Mouse (Mus musculus) forebrain, embryonic 14.5 days (tissue): Measurements from ENCODE around the gene Nol6. TPM values are rescaled to one million over a fixed set of nuclear protein-coding genes. Genes with fewer than 3 reads are reported as not detected.

Experiments used
- ATAC-seq: fragments of 200-750 bp; cut with Nextera tagmentation; 2 replicates; pipeline ENCODE4 v1.8.0; 2017; ENCODE audit warnings: mild to moderate bottlenecking, moderate library complexity
- DNase-seq: peaks from one replicate; pipeline ENCODE4 v3.0.0-alpha.2; 2015; ENCODE audit warnings: low spot score
- H3K27ac ChIP-seq: fragments of 300-500 bp; sonication (generic); 2 replicates; pipeline ENCODE4 v1.5.1; 2014; ENCODE audit warnings: low read depth, mild to moderate bottlenecking, control low read depth, low read length, moderate library complexity
- H3K27me3 ChIP-seq: fragments of 300-500 bp; sonication (generic); replicated peaks from 2 replicates; pipeline ENCODE4 v1.6.1; 2014; ENCODE audit warnings: low read length, control low read depth, mixed read lengths; ENCODE audit not compliant: control insufficient read depth, insufficient read depth
- H3K36me3 ChIP-seq: fragments of 300-500 bp; sonication (generic); 2 replicates; pipeline ENCODE4 v1.6.1; 2014; ENCODE audit warnings: low read length, control low read depth; ENCODE audit not compliant: control insufficient read depth, insufficient read depth
- H3K4me1 ChIP-seq: fragments of 300-500 bp; sonication (generic); 2 replicates; pipeline ENCODE4 v1.6.1; 2014; ENCODE audit warnings: antibody characterized with exemption, low read length, control low read depth; ENCODE audit not compliant: control insufficient read depth, insufficient read depth
- H3K4me2 ChIP-seq: fragments of 300-500 bp; sonication (generic); 2 replicates; pipeline ENCODE4 v1.6.1; 2014; ENCODE audit warnings: mild to moderate bottlenecking, control low read depth, low read length
- H3K4me3 ChIP-seq: fragments of 300-500 bp; sonication (generic); 2 replicates; pipeline ENCODE4 v1.5.1; 2014; ENCODE audit warnings: low read depth, low read length, control low read depth
- H3K9ac ChIP-seq: fragments of 300-500 bp; sonication (generic); 2 replicates; pipeline ENCODE4 v1.6.1; 2014; ENCODE audit warnings: mild to moderate bottlenecking, low read length, control low read depth, moderate library complexity
- H3K9me3 ChIP-seq: fragments of 300-500 bp; sonication (generic); replicated peaks from 2 replicates; pipeline ENCODE4 v1.6.1; 2016; ENCODE audit warnings: low read length, control low read depth, mixed read lengths; ENCODE audit not compliant: control insufficient read depth
- WGBS: fragments of 180-500 bp; shearing (Covaris S2); extraction: QIAGEN DNeasy Blood & Tissue Kit; methylation state at CpG from one replicate; pipeline ENCODE4 v1.1.7; 2014; 5-methylcytosine and 5-hydroxymethylcytosine counted together
- polyA plus RNA-seq: library from polyadenylated mRNA; unstranded; fragments of >200 nt; fragmentation: Nextera tagmentation; extraction: Ambion mirVana; gene quantifications from 2 replicates; pipeline ENCODE4 v1.2.1, GENCODE M21; 2014

Nol6 gene
- polyA plus RNA-seq, 1 experiment from 2014 or later = 23.8 TPM

DNA sequence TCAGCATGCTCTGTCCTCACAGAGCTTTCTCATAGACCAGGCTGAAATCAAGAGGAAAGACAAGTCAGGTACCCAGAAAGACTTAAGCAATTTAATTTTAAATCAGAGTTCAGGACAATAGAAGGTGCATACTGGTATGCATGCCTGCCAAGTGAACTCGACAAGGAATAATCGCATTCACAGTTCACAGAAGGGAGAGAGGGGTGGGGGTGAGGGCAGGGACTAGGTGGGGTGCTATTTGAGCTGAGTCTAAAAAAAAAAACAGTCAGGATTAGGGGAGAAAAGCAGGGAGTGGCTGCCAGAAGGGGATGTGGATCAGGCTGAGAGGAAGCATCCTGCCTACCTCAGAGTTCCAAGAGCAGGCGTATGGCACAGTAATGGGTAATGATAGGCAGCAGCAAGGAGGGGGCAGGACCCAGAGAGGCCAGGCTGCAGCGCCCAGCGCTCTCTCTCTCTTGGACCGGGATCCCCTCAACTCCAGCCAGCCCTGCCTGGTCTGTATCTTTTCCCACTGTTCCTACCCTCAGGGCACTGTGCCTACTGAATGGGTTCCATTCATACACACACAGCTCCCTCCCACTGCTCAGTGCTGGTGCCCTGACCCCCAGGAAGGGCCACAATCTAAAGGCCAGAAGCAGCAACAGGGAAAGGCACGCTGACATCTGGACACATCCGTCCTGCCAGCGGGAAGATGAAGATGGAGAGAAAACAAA is 9.7 kb downstream of the Nol6 start:
- ATAC-seq (no peak), DNase-seq (no peak)
- H3K4me3 ChIP-seq = no peak overlapping the region
- H3K27ac ChIP-seq = no peak overlapping the region
- no peaks in the 10 kb centered on the region for H3K9me3 ChIP-seq
- H3K4me2 ChIP-seq = no peak overlapping the region
- H3K9ac ChIP-seq = no peak overlapping the region
- no peaks in the 10 kb centered on the region for H3K4me1 ChIP-seq
- peaks cover 56% of the 10 kb centered on the region for H3K36me3 ChIP-seq
- H3K27me3 ChIP-seq = no peaks in the 10 kb centered on the region
- WGBS = 83% methylated on average over 9 of the region's 9 CpGs

DNA sequence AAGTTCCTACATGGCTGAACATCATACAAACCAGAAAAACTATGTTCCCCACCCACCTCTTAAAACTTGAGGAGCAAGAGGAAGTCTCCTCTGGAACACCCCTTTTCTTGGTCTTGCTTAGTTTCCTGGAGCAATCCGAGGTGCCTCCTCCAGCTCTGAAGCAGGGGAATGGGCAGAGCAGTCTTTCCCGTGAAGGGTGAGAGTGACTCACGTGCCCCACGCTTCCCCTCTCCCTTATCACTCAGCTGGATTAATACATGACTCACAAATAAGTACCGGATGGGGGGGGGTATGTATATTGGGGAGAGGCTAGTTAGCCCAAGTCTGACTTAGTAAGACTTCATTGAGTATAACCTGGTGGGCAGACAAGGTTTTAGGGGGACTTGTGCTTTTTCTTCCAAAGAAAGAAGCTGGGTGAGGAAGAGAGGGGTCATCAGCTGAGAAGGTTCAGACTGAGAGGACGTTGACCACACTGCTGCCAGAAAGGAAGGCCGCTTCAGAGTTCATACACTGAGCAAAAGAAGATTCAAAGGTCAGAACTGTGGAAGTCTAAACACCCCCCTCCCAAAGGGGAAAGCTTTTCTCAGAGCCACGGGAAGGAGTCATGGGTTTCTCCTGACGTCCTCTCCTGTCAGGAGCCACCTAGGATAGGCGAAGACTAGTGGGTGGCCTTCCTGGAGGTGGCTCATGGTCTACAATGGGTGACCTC is 15.4 kb downstream of the Nol6 start:
- H3K27ac ChIP-seq = no peak overlapping the region
- no peak overlapping the region for H3K9ac ChIP-seq
- no peaks in the 10 kb centered on the region for H3K9me3 ChIP-seq
- H3K4me1 ChIP-seq = peaks cover 6% of the 10 kb centered on the region; the same call in 1 of the 2 replicates
- no peak overlapping the region for H3K4me2 ChIP-seq
- no peak for DNase-seq
- no peak for ATAC-seq
- 89% methylated on average over 10 of the region's 10 CpGs for WGBS
- H3K4me3 ChIP-seq = no peak overlapping the region
- no peaks in the 10 kb centered on the region for H3K27me3 ChIP-seq
- peaks cover under 1% of the 10 kb centered on the region for H3K36me3 ChIP-seq

DNA sequence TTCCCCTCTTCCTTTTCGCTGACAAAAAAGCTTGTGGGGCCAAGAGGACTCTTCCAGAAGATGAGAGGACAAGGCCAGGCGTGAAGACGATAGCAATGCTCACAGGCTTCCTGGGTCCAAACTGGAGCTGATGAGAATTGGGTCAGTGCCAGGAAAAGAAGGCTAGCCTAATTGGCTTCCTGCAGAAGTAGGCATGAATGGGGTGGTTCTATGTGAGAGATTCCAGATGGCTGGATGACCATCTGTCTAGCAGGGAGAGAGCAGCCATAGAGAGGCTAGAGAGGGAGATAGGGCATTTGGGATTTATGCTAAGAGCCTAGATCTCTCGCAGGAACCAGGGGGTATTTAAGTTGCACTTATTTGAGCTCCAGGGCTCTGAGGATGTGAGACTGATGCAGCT is 16.8 kb downstream of the Nol6 start:
- Histone ChIP-seq H3K4me2 (no peak overlapping the region), H3K27ac (no peak overlapping the region), H3K9ac (no peak overlapping the region), H3K9me3 (no peaks in the 10 kb centered on the region), H3K36me3 (no peaks in the 10 kb centered on the region), H3K27me3 (no peaks in the 10 kb centered on the region), H3K4me3 (no peak overlapping the region), H3K4me1 (peaks cover 6% of the 10 kb centered on the region; the same call in 1 of the 2 replicates)
- ATAC-seq (peak; percentile 18; the same call in 1 of the 2 replicates), DNase-seq (peak; percentile 61)
- WGBS = 56% methylated on average over 4 of the region's 4 CpGs

DNA sequence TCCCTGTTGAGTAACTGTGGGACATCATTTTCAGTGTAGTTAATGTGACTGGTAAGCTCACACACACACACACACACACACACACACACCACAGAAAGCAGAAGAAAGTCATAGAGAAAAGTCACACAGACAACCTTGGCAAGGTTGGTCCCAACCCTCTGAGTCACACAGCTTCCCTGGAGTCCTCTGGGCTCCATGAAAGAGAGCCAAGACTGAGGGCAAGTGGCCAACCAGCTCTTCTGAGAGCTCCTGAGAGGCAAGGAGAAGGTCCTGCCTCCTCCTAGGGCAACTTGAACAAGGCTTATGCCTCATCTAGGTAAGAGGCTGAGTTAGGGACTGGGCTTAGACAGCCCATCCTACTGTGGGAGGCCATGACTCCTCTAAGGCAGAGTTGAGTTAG is 21.4 kb downstream of the Nol6 start:
- Histone ChIP-seq H3K36me3 (no peaks in the 10 kb centered on the region), H3K27me3 (peaks cover 4% of the 10 kb centered on the region; the same call in 1 of the 2 replicates), H3K4me2 (no peak overlapping the region), H3K4me3 (no peak overlapping the region), H3K4me1 (peaks cover 11% of the 10 kb centered on the region; the same call in 1 of the 2 replicates), H3K9ac (no peak overlapping the region), H3K9me3 (no peaks in the 10 kb centered on the region), H3K27ac (no peak overlapping the region)
- no peak for DNase-seq
- no peak for ATAC-seq

DNA sequence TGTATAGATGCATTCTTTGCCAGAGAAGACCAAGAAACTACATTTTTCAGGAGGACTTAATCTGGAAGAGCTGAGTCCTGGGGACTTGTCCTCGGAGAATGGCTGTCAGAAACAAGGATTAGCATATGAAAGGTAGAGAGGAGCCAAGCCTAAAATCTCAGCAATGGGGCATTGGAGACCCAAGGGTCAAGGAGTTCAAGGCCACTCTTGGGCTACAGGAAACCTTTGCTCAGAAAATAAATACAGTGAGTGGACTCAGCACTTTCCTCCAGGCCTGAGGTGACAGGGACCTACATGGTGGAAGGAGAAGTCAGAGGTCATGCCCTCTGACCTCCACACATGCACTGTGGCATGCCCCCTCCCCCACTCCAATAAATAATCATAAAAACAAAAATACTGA is 23.3 kb downstream of the Nol6 start:
- DNase-seq = no peak
- 35% methylated on average over 1 of the region's 1 CpGs for WGBS

DNA sequence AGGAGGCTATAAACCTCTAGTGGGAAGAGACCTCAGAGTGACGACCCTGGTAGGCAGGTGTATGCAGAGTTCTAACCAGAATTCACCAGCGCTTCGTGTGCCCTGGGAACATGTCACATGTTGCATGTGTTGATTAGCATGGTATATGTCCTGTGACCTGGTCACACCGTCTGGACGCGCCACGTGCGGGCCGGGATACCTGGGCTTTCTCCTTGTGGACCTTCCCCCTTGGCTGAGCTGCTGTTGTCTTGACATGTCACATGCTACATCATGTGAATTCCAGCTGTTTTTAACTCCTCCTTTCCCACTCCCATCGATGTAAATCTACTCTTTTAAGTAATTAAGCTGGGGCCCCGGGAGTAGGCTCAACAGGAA is 25.7 kb downstream of the Nol6 start:
- Histone ChIP-seq H3K4me3 (peak overlapping the region; percentile 36), H3K27me3 (peaks cover 9% of the 10 kb centered on the region; the same call in 1 of the 2 replicates), H3K9ac (peak overlapping the region; percentile 67; the same call in 1 of the 2 replicates), H3K9me3 (no peaks in the 10 kb centered on the region), H3K36me3 (no peaks in the 10 kb centered on the region), H3K4me2 (peak overlapping the region; percentile 87), H3K4me1 (peaks cover 8% of the 10 kb centered on the region; the same call in 1 of the 2 replicates), H3K27ac (no peak overlapping the region)
- DNase-seq = peak; percentile 10
- 21% methylated on average over 11 of the region's 11 CpGs for WGBS
- peak; percentile 32; the same call in 1 of the 2 replicates for ATAC-seq

More for the DNA sequence above, 23.3 kb downstream of the Nol6 start:
- Histone ChIP-seq H3K9me3 (no peaks in the 10 kb centered on the region), H3K36me3 (no peaks in the 10 kb centered on the region), H3K27me3 (peaks cover 9% of the 10 kb centered on the region; the same call in 1 of the 2 replicates), H3K4me2 (no peak overlapping the region), H3K4me3 (no peak overlapping the region), H3K27ac (no peak overlapping the region), H3K9ac (no peak overlapping the region), H3K4me1 (peaks cover 8% of the 10 kb centered on the region; the same call in 1 of the 2 replicates)
- ATAC-seq = no peak

DNA sequence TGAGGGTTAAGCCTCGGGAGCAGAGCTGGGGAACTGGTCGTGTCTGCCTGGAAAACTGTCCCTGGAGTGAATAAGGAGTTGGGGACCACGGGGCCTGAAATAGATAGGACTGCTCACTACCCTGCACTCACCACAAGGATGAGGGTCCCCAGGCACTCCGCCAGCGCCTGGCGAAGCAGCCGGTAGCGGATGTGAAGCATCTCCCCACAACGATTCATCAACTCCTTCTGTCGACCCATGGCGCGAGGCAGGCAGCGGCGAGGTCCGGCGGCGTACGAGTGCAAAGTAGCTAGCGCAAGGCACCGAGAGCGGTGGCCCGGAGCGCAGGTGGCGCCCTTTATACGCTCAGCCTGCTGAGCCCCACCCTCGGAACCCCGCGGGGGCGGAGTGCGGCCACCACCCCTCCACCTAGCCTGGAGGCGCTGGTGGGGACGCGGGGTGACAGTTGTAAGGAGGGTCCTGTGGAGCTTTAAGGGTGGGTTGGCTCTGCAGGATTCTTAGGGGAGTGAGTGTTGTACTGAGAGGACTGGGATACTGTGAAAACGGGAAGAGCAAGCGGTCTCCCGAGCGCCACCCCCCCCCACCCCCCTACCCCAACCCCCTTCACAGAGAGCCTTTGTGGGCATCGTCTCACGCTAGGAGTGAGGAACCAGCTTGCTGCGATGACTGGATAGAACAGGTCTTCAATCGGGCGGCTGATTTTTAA is 26.2 kb downstream of the Nol6 start, which contains the start of gene Aqp3:
TSS of gene Aqp3 (minus strand) at position 313 of the 706 bp plus-strand sequence.
- H3K4me1 ChIP-seq = peaks cover 8% of the 10 kb centered on the region; the same call in 1 of the 2 replicates
- WGBS = 1% methylated on average over 42 of the region's 42 CpGs
- peak; percentile 74 for ATAC-seq

DNA sequence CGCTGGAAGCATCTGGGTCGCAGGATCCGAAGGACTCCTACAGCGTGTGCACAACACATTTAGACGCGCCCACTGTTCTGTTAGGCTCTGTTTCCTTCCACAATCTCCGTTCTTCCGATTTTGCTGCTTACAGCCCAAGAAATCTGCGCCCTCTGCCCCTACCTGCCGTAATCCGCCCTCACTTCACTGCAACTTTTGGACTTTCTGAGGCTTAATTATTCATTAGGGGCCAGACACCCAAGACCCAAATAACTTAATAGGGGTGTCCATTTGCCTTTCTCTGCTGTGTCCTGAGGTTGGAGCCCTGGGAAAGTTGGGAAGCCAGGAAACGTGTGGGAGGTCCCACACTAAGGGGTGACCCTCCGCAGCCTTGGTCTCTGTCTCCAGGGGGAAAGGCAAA is 26.9 kb downstream of the Nol6 start:
- Histone ChIP-seq H3K4me2 (no peak overlapping the region; the same call in 1 of the 2 replicates), H3K36me3 (no peaks in the 10 kb centered on the region), H3K27me3 (peaks cover 9% of the 10 kb centered on the region; the same call in 1 of the 2 replicates), H3K4me1 (peaks cover 8% of the 10 kb centered on the region; the same call in 1 of the 2 replicates), H3K4me3 (no peak overlapping the region), H3K9ac (no peak overlapping the region), H3K9me3 (no peaks in the 10 kb centered on the region), H3K27ac (no peak overlapping the region)
- DNase-seq (no peak), ATAC-seq (no peak)
- 45% methylated on average over 13 of the region's 13 CpGs for WGBS

More for the DNA sequence above, 26.2 kb downstream of the Nol6 start, which contains the start of gene Aqp3:
- peak; percentile 58 for DNase-seq
- Histone ChIP-seq H3K9me3 (no peaks in the 10 kb centered on the region), H3K9ac (peak within 1 kb of the TSS; percentile 67), H3K27ac (no peak within 1 kb of the TSS), H3K36me3 (no peaks in the 10 kb centered on the region), H3K4me2 (peak within 1 kb of the TSS; percentile 87), H3K27me3 (peaks cover 9% of the 10 kb centered on the region; the same call in 1 of the 2 replicates), H3K4me3 (peak within 1 kb of the TSS; percentile 36)
